Mouse (Mus musculus): ENCODE measurements around the gene Prkcg. TPM values are rescaled to one million over a fixed set of nuclear protein-coding genes. Genes with fewer than 3 reads are reported as not detected.

Prkcg gene
- polyA plus RNA-seq, 1 experiment: 0.23 TPM

DNA sequence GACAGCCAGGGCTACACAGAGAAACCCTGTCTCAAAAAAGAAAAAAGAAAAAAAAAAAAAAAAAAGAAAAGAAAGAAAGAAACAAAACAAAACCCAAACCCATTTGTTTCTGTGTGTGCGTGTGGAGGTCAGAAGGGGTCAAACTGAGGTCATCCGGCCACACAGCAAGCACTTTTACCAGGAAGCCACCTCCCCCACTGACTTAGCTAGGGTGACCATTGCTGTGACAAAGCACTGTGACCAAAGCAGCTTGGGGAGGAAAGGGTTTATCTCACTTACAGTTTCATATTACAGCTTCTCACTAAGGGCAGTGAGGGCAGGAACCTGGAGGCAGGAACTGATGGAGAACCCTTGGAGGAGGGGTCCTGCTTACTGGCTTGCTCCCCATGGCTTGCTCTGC lies 83.4 kb downstream of the Prkcg start:
- H3K4me1 ChIP-seq: peaks cover 11% of the 10 kb centered on the region; the same call in 1 of the 2 replicates
- H3K4me3 ChIP-seq (replicated peaks): peak overlapping the region; percentile 33
- H3K36me3 ChIP-seq (replicated peaks; ENCODE audit: low read length): no peaks in the 10 kb centered on the region
- TF ChIP-seq FLI1 (IDR thresholded peaks at IDR 0.05; ENCODE audit: low read length): no peak
- no peak for TF ChIP-seq GATA1 (IDR thresholded peaks at IDR 0.05; ENCODE audit: borderline replicate concordance, low read length)
- peaks cover 4% of the 10 kb centered on the region; the same call in 1 of the 2 replicates for H3K9me3 ChIP-seq
- peaks cover 12% of the 10 kb centered on the region for H3K27me3 ChIP-seq (replicated peaks)

DNA sequence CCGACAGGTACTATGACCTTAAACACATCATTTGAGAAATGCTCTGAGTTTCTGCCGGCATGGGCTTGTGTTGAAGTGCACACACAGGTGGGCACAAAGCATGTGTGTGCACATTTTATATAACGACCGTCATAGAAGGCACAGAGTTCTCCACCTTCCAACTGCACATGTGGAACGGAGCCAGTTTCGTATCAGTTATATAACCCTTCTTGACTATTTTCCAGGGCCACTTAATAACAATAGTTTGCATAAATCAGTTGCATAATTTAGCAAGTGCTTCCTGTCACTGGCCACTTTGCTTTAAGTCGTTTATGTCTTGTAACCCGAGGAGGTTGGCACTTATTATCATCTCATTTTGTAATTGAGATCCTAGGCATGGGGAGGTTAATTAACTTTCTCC lies 84.8 kb downstream of the Prkcg start:
- Histone ChIP-seq H3K4me1 (peaks cover 8% of the 10 kb centered on the region; the same call in 1 of the 2 replicates), H3K4me3 (replicated peaks) (no peak overlapping the region), H3K36me3 (replicated peaks; ENCODE audit: low read length) (no peaks in the 10 kb centered on the region), H3K27me3 (replicated peaks) (peaks cover 4% of the 10 kb centered on the region), H3K9me3 (peaks cover 4% of the 10 kb centered on the region; the same call in 1 of the 2 replicates)
- TF ChIP-seq FLI1 (IDR thresholded peaks at IDR 0.05; ENCODE audit: low read length): no peak
- no peak for TF ChIP-seq GATA1 (IDR thresholded peaks at IDR 0.05; ENCODE audit: borderline replicate concordance, low read length)

DNA sequence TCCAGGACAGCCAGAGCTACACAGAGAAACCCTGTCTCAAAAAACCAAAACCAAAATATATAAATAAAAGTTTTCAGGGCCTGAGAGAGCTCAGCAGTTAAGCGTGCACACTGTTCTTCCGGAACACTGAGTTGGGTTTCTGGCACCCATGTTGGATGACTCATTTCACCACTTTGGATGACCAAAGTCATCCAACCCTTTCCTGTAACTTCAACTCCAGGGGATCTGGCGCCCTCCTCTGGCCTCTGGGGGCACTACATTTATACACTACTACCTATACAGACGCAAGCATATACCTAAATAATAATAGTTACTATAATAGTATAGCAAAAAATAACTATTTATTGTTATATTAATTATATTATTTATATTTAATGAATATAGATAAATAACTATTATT lies 87.9 kb downstream of the Prkcg start:
- Histone ChIP-seq H3K4me1 (peaks cover 4% of the 10 kb centered on the region; the same call in 1 of the 2 replicates), H3K36me3 (replicated peaks; ENCODE audit: low read length) (no peaks in the 10 kb centered on the region), H3K4me3 (replicated peaks) (no peak overlapping the region), H3K27me3 (replicated peaks) (no peaks in the 10 kb centered on the region), H3K9me3 (peaks cover 4% of the 10 kb centered on the region; the same call in 1 of the 2 replicates)
- TF ChIP-seq FLI1 (IDR thresholded peaks at IDR 0.05; ENCODE audit: low read length): no peak
- no peak for TF ChIP-seq GATA1 (IDR thresholded peaks at IDR 0.05; ENCODE audit: borderline replicate concordance, low read length)

Other genes starting within 250 kb of the Prkcg start
- gene AU018091, start 120.0 kb upstream of the Prkcg start, polyA plus RNA-seq (2012; ENCODE audit: insufficient read depth, low replicate concordance): not detected in 2 replicates
- gene Nlrp12, start 39.4 kb upstream of the Prkcg start, polyA plus RNA-seq (2012; ENCODE audit: insufficient read depth, low replicate concordance): not detected in 2 replicates
- 1.5 and 8.9 TPM in 2 replicates for gene Myadm, start 99 bp upstream of the Prkcg start, polyA plus RNA-seq (2012; ENCODE audit: insufficient read depth, low replicate concordance)
- not detected in 2 replicates for gene Cacng7, start 43.8 kb downstream of the Prkcg start, polyA plus RNA-seq (2012; ENCODE audit: insufficient read depth, low replicate concordance)
- not detected in 2 replicates for gene Cacng8, start 101.5 kb downstream of the Prkcg start, polyA plus RNA-seq (2012; ENCODE audit: insufficient read depth, low replicate concordance)
- not detected in 2 replicates for gene Cacng6, start 135.0 kb downstream of the Prkcg start, polyA plus RNA-seq (2012; ENCODE audit: insufficient read depth, low replicate concordance)
- not detected in 2 replicates for gene Tarm1, start 213.4 kb downstream of the Prkcg start, polyA plus RNA-seq (2012; ENCODE audit: insufficient read depth, low replicate concordance)